Mouse (Mus musculus) heart, postnatal 0 days (tissue): Measurements from ENCODE around the gene Fam163a. TPM values are rescaled to one million over a fixed set of nuclear protein-coding genes. Genes with fewer than 3 reads are reported as not detected.

Experiments
- ATAC-seq: fragments of 200-750 bp; cut with Nextera tagmentation; 2 replicates; pipeline ENCODE4 v1.8.0; 2017; ENCODE audit warnings: low read depth, moderate number of reproducible peaks, moderate library complexity; ENCODE audit not compliant: insufficient read depth
- DNase-seq: peaks from one replicate; pipeline ENCODE4 v3.0.0-alpha.2; 2016; ENCODE audit warnings: low spot score
- H3K27ac ChIP-seq: fragments of 300-500 bp; sonication (generic); 2 replicates; pipeline ENCODE4 v1.5.1; 2014; ENCODE audit warnings: low read depth, mild to moderate bottlenecking
- H3K27me3 ChIP-seq: fragments of 300-500 bp; sonication (generic); 2 replicates; pipeline ENCODE4 v1.6.1; 2014; ENCODE audit warnings: low read length, mixed read lengths; ENCODE audit not compliant: control insufficient read depth, insufficient read depth
- H3K36me3 ChIP-seq: fragments of 300-500 bp; sonication (generic); replicated peaks from 2 replicates; pipeline ENCODE4 v1.6.1; 2014; ENCODE audit warnings: low read length, mixed read lengths; ENCODE audit not compliant: control insufficient read depth, insufficient read depth
- H3K4me1 ChIP-seq: fragments of 300-500 bp; sonication (generic); 2 replicates; pipeline ENCODE4 v1.6.1; 2014; ENCODE audit warnings: antibody characterized with exemption; ENCODE audit not compliant: control insufficient read depth, insufficient read depth
- H3K4me2 ChIP-seq: fragments of 300-500 bp; sonication (generic); 2 replicates; pipeline ENCODE4 v1.6.1; 2014; ENCODE audit warnings: low read depth, mild to moderate bottlenecking, low read length, moderate library complexity
- H3K4me3 ChIP-seq: fragments of 300-500 bp; sonication (generic); 2 replicates; pipeline ENCODE4 v1.5.1; 2014; ENCODE audit warnings: low read depth, low read length
- H3K9ac ChIP-seq: fragments of 300-500 bp; sonication (generic); replicated peaks from 2 replicates; pipeline ENCODE4 v1.6.1; 2014; ENCODE audit warnings: low read depth, low read length, mixed read lengths
- H3K9me3 ChIP-seq: fragments of 300-500 bp; sonication (generic); replicated peaks from 2 replicates; pipeline ENCODE4 v1.6.1; 2016; ENCODE audit warnings: low read length; ENCODE audit not compliant: control insufficient read depth
- CTCF ChIP-seq: IDR thresholded peaks from 2 replicates; pipeline ENCODE4 v1.5.1; 2016; ENCODE audit warnings: antibody characterized with exemption, control low read depth, low read depth
- EP300 ChIP-seq: IDR thresholded peaks from 2 replicates; pipeline ENCODE4 v1.6.1; 2016; ENCODE audit warnings: antibody characterized with exemption, low read depth
- WGBS: fragments of 180-500 bp; shearing (Covaris S2); extraction: QIAGEN DNeasy Blood & Tissue Kit; methylation state at CpG from one replicate; pipeline ENCODE4 v1.1.7; 2014; 5-methylcytosine and 5-hydroxymethylcytosine counted together
- polyA plus RNA-seq: library from polyadenylated mRNA; unstranded; fragments of >200 nt; fragmentation: Nextera tagmentation; extraction: Ambion mirVana; gene quantifications from 2 replicates; pipeline ENCODE4 v1.2.1, GENCODE M21; 2015
- total RNA-seq: library from RNA; depleted of rRNA; stranded (reverse); fragments of >200 nt; gene quantifications from 2 replicates; pipeline ENCODE4 v1.2.3, GENCODE M21; 2014; ENCODE audit warnings: low replicate concordance

The Fam163a gene
- total and polyA plus RNA-seq, 2 experiments from 2014 or later = 1.6 to 1.8 TPM

GRCm38 (mm10) chr1:156183176-156183958 lies 21.5 kb downstream of the Fam163a start:
- no peak overlapping the region for H3K4me2 ChIP-seq
- H3K9ac ChIP-seq = no peak overlapping the region
- no peak overlapping the region for H3K27ac ChIP-seq
- WGBS = 39% methylated on average over 6 of the region's 6 CpGs
- TF ChIP-seq EP300 (no peak), CTCF (no peak)
- H3K36me3 ChIP-seq = no peaks in the 10 kb centered on the region
- H3K4me1 ChIP-seq = peaks cover 29% of the 10 kb centered on the region; the same call in 1 of the 2 replicates
- no peaks in the 10 kb centered on the region for H3K27me3 ChIP-seq
- H3K9me3 ChIP-seq = no peaks in the 10 kb centered on the region
- DNase-seq (no peak), ATAC-seq (no peak)
- no peak overlapping the region for H3K4me3 ChIP-seq

- Histone ChIP-seq H3K4me2 (peak overlapping the region; percentile 7; the same call in 1 of the 2 replicates), H3K36me3 (no peaks in the 10 kb centered on the region), H3K9me3 (no peaks in the 10 kb centered on the region), H3K27me3 (no peaks in the 10 kb centered on the region), H3K9ac (no peak overlapping the region), H3K4me1 (peaks cover 29% of the 10 kb centered on the region; the same call in 1 of the 2 replicates), H3K4me3 (no peak overlapping the region), H3K27ac (peak overlapping the region; percentile 35)
- WGBS = 15% methylated on average over 11 of the region's 11 CpGs
- DNase-seq (peak; percentile 43), ATAC-seq (peak; percentile 51; the same call in 1 of the 2 replicates)
- TF ChIP-seq EP300 (no peak), CTCF (no peak)
Measured at GRCm38 (mm10) chr1:156179875-156180274, 25.0 kb downstream of the Fam163a start.

GRCm38 (mm10) chr1:156168737-156169136 lies 36.1 kb downstream of the Fam163a start:
- Histone ChIP-seq H3K9ac (no peak overlapping the region), H3K4me3 (no peak overlapping the region), H3K9me3 (0 out of 2 replicates have a peak, but pooled peaks cover 6% of the 10 kb centered on the region), H3K27ac (peak overlapping the region; percentile 22; the same call in 1 of the 2 replicates), H3K4me2 (0 out of 2 replicates have a peak overlapping the region, but pooled peaks have one; percentile 9), H3K27me3 (no peaks in the 10 kb centered on the region), H3K4me1 (no peaks in the 10 kb centered on the region; the same call in none of the 2 replicates), H3K36me3 (no peaks in the 10 kb centered on the region)
- 11% methylated on average over 5 of the region's 6 CpGs for WGBS
- DNase-seq (peak; percentile 80), ATAC-seq (peak; percentile 73)
- no peak for TF ChIP-seq EP300
- TF ChIP-seq CTCF = no peak

GRCm38 (mm10) chr1:156116770-156117169 lies 88.1 kb downstream of the Fam163a start:
- no peak overlapping the region for H3K9ac ChIP-seq
- ATAC-seq (no peak), DNase-seq (no peak)
- H3K4me1 ChIP-seq = no peaks in the 10 kb centered on the region
- no peak overlapping the region for H3K27ac ChIP-seq
- no peak overlapping the region for H3K4me3 ChIP-seq
- no peaks in the 10 kb centered on the region for H3K27me3 ChIP-seq
- TF ChIP-seq CTCF (no peak), EP300 (no peak)
- 17% methylated on average over 3 of the region's 3 CpGs for WGBS
- no peaks in the 10 kb centered on the region for H3K36me3 ChIP-seq
- H3K9me3 ChIP-seq = no peaks in the 10 kb centered on the region
- H3K4me2 ChIP-seq = no peak overlapping the region

GRCm38 (mm10) chr1:156113884-156114499 lies 90.8 kb downstream of the Fam163a start:
- no peak for ATAC-seq
- WGBS = 59% methylated on average over 8 of the region's 8 CpGs

More at GRCm38 (mm10) chr1:156113884-156114499, 90.8 kb downstream of the Fam163a start:
- TF ChIP-seq CTCF (no peak), EP300 (no peak)
- Histone ChIP-seq H3K36me3 (no peaks in the 10 kb centered on the region), H3K9ac (no peak overlapping the region), H3K27me3 (no peaks in the 10 kb centered on the region), H3K27ac (no peak overlapping the region), H3K4me3 (no peak overlapping the region), H3K4me2 (no peak overlapping the region), H3K9me3 (no peaks in the 10 kb centered on the region), H3K4me1 (no peaks in the 10 kb centered on the region)
- no peak for DNase-seq
